Mouse (Mus musculus) frontal cortex, adult (tissue): ENCODE results near the gene Kcnf1.
"Not testable (repeated sequence)": the region's sequence is repeated elsewhere in the genome, so short reads cannot be mapped to it uniquely, and the experiment has no call there.

Source experiments
- ATAC-seq: cut with Nextera tagmentation; 2 replicates; pipeline ENCODE4 v1.9.2; 2017; ENCODE audit warnings: mild to moderate bottlenecking, moderate library complexity, mixed read lengths; ENCODE audit not compliant: low TSS enrichment

Gene Kcnf1

GRCm38 (mm10) chr12:17159549-17159948 is 17.1 kb downstream of the Kcnf1 start:
- ATAC-seq = peak; percentile 64

- ATAC-seq = 0 out of 2 replicates have a peak, but pooled peaks have one; percentile 19
Measured at GRCm38 (mm10) chr12:17157558-17157957, 19.1 kb downstream of the Kcnf1 start.

- ATAC-seq = peak; percentile 15; the same call in 1 of the 2 replicates
Measured at GRCm38 (mm10) chr12:17155781-17156180, 20.9 kb downstream of the Kcnf1 start.

GRCm38 (mm10) chr12:17152840-17153239 is 23.8 kb downstream of the Kcnf1 start:
- peak; percentile 75 for ATAC-seq

- peak; percentile 20; the same call in 1 of the 2 replicates for ATAC-seq
Measured at GRCm38 (mm10) chr12:17148920-17149319, 27.8 kb downstream of the Kcnf1 start.

- no peak for ATAC-seq
Measured at GRCm38 (mm10) chr12:17141791-17142190, 34.9 kb downstream of the Kcnf1 start.

- ATAC-seq = peak; percentile 95
Measured at GRCm38 (mm10) chr12:17140436-17140835, 36.3 kb downstream of the Kcnf1 start.

GRCm38 (mm10) chr12:17134546-17135096 is 42.1 kb downstream of the Kcnf1 start:
- no peak for ATAC-seq

GRCm38 (mm10) chr12:17132243-17132642 is 44.4 kb downstream of the Kcnf1 start:
- peak; percentile 71 for ATAC-seq

GRCm38 (mm10) chr12:17131563-17131962 is 45.1 kb downstream of the Kcnf1 start:
- ATAC-seq = no peak

GRCm38 (mm10) chr12:17122881-17123280 is 53.8 kb downstream of the Kcnf1 start:
- ATAC-seq = not testable (repeated sequence)
